Mouse (Mus musculus): ENCODE measurements around the gene Myoz1.
"Not testable (repeated sequence)": the region's sequence is repeated elsewhere in the genome, so short reads cannot be mapped to it uniquely, and the experiment has no call there.

Gene Myoz1

DNA sequence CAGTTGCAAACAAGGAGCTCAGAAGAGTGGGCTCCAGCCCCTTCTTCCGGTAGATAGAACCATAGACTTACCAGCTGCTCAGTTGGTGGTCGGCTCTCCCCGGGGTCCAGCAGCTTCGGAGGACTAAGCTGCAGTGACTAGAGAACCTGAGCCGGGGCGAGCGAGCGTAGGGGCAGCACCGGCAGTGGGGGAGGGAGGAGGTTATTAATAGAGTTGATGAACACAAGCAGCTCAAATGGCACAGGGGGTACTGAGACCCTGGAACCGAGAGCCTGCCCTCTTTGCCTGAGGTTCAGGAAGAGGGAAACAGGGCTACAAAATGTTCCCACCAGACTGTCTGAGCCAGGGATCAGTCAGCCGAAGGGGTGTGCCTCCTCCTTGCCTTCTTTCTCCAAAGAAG is at the start of gene Myoz1:
Gene Myoz1 (minus strand): TSS at position 180 of the 400 bp plus-strand sequence.
- no peak for DNase-seq (ENCODE audit: low read depth, low spot score)

DNA sequence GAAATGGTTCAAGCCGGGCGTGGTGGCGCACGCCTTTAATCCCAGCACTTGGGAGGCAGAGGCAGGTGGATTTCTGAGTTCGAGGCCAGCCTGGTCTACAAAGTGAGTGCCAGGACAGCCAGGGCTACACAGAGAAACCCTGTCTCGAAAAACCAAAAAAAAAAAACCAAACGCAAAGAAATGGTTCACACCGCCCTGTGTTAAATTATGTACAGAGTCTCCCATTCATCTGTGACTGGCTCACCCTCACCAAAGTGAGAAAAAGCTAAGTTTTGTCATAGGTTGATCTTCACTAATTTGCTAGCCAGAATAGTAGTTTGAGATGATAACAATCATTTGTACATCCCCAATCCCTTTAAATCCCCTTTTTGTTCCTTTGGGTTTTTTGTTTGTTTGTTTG is 47.1 kb upstream of the Myoz1 start:
- DNase-seq (ENCODE audit: low read depth, low spot score): not testable (repeated sequence)

GRCm38 (mm10) chr14:20702741-20703381 is 46.5 kb upstream of the Myoz1 start, which contains the start of gene Chchd1:
Gene Chchd1, plus strand, starts transcription at chr14:20703006.
- no peak for DNase-seq (ENCODE audit: low read depth, low spot score)

DNA sequence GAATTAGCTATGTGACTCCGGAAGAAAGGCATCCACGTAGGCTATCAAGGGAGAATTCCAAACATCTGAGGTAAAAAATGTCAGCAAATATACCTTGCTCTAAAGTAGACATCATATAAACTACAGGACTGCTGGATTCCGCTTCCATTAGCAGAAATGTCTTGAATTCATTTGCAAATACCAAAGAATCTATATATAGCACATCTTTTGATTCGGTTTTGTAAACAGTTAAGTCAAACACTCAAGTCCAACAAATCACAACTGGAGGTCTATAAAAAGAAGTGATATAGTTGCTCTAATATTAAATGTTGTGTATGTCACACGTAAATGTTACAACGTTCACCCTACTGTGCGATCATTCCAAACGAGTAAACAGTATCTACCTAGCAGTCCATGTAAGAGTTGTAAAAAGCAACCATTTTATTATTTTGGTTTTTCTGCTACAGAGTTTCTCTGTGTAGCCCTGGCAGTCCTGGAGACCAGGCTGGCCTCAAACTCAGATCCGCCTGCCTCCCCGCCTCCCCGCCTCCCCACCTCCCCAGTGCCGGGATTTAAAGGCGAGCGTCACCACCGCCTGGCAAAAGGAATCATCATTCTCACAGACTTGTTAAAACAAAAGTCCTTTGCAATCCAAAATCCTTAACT is 45.9 kb upstream of the Myoz1 start:
- DNase-seq (ENCODE audit: low read depth, low spot score): no peak

DNA sequence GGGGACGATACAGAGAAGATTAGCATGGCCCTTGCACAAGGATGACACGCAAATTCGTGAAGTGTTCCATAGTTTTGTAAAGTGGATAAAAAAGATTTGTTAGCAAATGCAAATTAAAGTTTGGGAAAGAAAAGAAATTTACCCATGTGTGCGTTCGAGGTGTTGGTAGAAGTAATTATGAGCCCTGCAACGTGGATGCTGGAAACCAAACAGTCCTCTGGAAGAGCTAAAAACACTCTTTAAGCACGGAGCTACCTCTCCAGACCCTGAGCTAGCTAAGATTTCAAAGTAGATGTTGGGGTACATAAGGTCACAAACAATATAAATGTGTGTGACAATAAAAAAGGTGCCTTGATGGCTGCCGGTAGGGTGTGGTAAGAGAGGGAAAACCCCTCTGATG is 45.2 kb upstream of the Myoz1 start:
- DNase-seq (ENCODE audit: low read depth, low spot score): no peak

GRCm38 (mm10) chr14:20700362-20700761 is 44.0 kb upstream of the Myoz1 start:
- no peak for DNase-seq (ENCODE audit: low read depth, low spot score)

GRCm38 (mm10) chr14:20698515-20698914 is 42.2 kb upstream of the Myoz1 start:
- no peak for DNase-seq (ENCODE audit: low read depth, low spot score)

DNA sequence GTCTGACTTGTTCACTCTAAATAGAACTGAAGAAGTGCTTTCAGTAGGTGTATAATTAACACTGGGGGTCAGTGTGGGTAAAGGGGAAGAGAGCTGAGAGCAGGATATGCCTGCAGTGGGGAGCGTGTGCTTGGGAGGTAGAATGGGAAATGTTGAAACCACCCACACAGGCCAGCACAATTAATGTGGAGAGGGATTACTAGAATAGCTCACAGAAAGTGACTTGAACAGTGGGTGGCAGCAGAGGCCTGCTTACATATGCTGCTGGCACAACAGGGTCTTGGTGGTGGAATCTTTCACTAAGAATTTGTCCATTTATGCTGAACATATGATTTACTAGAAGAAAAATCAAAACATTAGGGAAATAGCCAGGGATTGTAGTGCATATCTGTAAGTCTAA is 40.6 kb upstream of the Myoz1 start:
- DNase-seq (ENCODE audit: low read depth, low spot score): peak; percentile 14

GRCm38 (mm10) chr14:20695761-20696520 is 39.6 kb upstream of the Myoz1 start:
- DNase-seq (ENCODE audit: low read depth, low spot score): no peak

- peak; percentile 67 for DNase-seq (ENCODE audit: low read depth, low spot score)
Measured at GRCm38 (mm10) chr14:20694884-20695760, 38.8 kb upstream of the Myoz1 start, which contains the start of gene Fut11. Gene Fut11, plus strand, starts transcription at chr14:20694968.

DNA sequence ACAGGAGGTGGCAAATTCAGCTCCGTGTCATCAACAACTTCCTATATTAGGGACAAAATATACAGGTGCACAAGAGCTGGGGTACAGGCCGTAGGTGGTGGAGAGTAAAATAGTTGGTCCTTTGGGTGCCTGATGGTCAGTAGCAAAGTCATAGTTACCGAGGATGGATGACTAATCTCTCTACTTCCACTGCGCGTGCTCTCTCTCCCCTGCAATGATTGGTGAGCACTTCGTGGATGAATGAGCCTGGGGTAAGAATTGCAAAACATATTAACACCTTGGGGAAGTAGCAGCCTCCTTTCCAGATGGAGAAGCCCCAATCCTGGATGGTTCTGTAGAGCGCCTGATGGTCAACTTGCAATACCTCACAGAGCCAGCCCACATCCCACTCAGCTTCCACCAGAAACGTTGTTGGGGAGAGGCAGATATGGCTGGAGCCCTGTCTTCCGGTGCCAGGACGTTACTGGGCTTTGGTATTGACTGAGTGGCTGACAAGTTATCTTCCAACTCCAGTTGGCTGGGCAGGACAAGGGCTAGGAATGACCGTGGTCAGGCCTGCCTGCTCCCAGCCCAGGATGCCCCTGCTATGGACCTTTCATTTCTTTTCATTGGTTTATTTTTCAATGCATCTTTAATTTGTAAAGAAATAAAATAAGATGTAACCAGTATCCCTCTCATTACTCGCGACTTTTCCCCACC is 38.0 kb upstream of the Myoz1 start:
- DNase-seq (ENCODE audit: low read depth, low spot score): no peak

- no peak for DNase-seq (ENCODE audit: low read depth, low spot score)
Measured at GRCm38 (mm10) chr14:20693589-20694101, 37.3 kb upstream of the Myoz1 start.

GRCm38 (mm10) chr14:20691772-20692171 is 35.4 kb upstream of the Myoz1 start:
- DNase-seq (ENCODE audit: low read depth, low spot score): no peak

GRCm38 (mm10) chr14:20689009-20689408 is 32.7 kb upstream of the Myoz1 start:
- DNase-seq (ENCODE audit: low read depth, low spot score): no peak

DNA sequence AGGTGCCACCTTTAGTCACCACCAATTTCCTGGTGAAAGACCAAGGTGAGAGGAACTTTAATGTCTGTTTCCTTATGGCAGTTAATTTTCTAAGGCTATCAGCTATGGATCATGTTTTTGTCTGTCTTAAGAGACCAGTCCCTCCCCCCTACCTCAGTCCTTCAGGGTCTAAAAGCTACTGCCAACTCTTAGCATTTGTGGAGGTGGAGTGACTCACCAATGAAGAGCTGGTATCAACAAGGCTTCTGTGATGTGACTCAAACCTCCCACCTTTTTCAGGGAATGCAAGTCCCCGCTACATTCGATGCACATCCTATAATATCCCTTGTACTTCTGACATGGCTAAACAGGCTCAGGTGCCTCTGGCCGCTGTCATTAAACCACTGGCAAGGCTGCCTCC is 30.2 kb upstream of the Myoz1 start:
- no peak for DNase-seq (ENCODE audit: low read depth, low spot score)

GRCm38 (mm10) chr14:20682498-20682897 is 26.2 kb upstream of the Myoz1 start:
- no peak for DNase-seq (ENCODE audit: low read depth, low spot score)

- DNase-seq (ENCODE audit: low read depth, low spot score): no peak
Measured at GRCm38 (mm10) chr14:20681742-20682141, 25.4 kb upstream of the Myoz1 start.

DNA sequence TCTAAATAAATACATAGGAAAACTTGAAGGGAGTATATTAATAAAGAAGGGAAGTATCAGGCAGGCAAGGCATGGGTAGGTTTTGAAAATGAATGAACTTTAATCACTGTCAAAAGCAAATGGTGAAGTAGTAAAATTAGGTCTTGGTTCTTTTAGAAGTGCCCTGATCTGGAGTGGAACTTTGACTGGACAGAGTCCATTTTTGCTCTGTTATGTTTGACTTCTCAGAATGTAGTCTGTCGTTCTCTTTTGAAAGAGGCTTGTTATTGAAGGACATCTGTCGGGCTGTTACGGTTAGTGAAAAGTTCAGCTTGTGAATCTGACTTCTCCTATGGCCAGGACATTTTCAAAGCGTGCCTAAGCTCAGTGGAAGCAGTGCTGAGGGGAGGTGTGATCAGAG is 21.6 kb upstream of the Myoz1 start:
- DNase-seq (ENCODE audit: low read depth, low spot score): no peak

- DNase-seq (ENCODE audit: low read depth, low spot score): peak; percentile 97
Measured at GRCm38 (mm10) chr14:20674064-20674833, 17.9 kb upstream of the Myoz1 start, which contains the start of gene Sec24c. Gene Sec24c, plus strand, starts transcription at chr14:20674308.

GRCm38 (mm10) chr14:20673735-20674063 is 17.4 kb upstream of the Myoz1 start:
- no peak for DNase-seq (ENCODE audit: low read depth, low spot score)

Data from brain, embryonic 18.5 days (tissue).